Mouse (Mus musculus): ENCODE measurements around the gene Mrpl43. TPM values are rescaled to one million over a fixed set of nuclear protein-coding genes. Genes with fewer than 3 reads are reported as not detected.

Gene Mrpl43
- polyA plus RNA-seq, 1 experiment from 2014 or later: 77.8 TPM

DNA sequence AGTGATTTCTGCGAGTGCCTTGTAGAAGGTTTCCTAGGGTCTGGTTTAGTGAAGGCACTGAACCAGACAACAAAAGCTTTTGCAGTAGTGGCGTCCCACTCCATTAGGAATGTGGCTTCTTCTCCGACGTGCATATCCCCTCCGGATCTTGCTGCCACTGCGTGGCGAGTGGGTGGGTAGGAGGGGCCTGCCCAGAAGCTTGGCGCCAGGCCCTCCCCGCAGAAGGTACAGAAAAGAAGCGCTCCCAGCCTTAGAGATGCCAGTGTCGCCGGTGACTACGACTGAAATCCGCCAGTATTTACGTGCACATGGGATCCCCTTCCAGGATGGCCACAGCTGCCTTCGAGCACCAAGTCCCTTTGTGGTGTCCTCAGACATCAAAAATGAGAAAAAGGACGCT is 779 bp upstream of the Mrpl43 start:
- H3K4me3 ChIP-seq (replicated peaks; ENCODE audit: low read depth, low read length): peak overlapping the region; percentile 92
- peak overlapping the region; percentile 95 for H3K4me2 ChIP-seq (ENCODE audit: low read length)
- H3K9ac ChIP-seq (replicated peaks; ENCODE audit: low read length): peak overlapping the region; percentile 76
- ATAC-seq (ENCODE audit: low FRiP score, low TSS enrichment) (no peak), DNase-seq (no peak)
- H3K9me3 ChIP-seq (ENCODE audit: control insufficient read depth, low read length): no peaks in the 10 kb centered on the region
- H3K27me3 ChIP-seq (ENCODE audit: control insufficient read depth, insufficient read depth, low read length): no peaks in the 10 kb centered on the region
- H3K36me3 ChIP-seq (ENCODE audit: control insufficient read depth, insufficient read depth, low read length): peaks cover 50% of the 10 kb centered on the region
- peak overlapping the region; percentile 50 for H3K27ac ChIP-seq (replicated peaks; ENCODE audit: low read depth, low read length)
- H3K4me1 ChIP-seq (ENCODE audit: control insufficient read depth, insufficient read depth, low read length): peaks cover 18% of the 10 kb centered on the region
- 42% methylated on average over 17 of the region's 17 CpGs for WGBS

DNA sequence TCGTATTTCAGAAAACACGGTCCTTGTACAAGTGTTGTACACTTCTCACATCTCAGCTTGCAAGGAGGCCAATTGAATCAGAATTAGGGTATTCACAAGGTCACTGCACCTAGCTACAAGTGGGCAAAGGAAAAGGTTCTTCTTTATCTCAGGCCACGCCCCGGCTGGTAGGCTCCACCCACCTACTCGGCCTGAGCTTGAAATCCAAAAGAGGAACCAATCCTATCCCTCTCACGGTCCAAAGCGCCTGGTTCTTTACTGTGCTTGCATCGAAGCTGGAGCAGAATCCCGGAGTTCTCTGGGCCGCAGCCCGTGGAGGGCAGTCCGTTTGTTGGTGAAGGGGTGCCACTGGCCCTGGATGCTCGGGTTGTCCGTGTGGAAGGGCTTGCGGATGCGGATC is 798 bp downstream of the Mrpl43 start, which contains the start of gene Twnk:
Gene Twnk, plus strand, starts transcription at position 220 of the 400 bp plus-strand sequence.
- H3K9me3 ChIP-seq (ENCODE audit: control insufficient read depth, low read length): no peaks in the 10 kb centered on the region
- H3K36me3 ChIP-seq (ENCODE audit: control insufficient read depth, insufficient read depth, low read length): peaks cover 50% of the 10 kb centered on the region
- H3K4me3 ChIP-seq (replicated peaks; ENCODE audit: low read depth, low read length): peak within 1 kb of the TSS; percentile 92
- peak within 1 kb of the TSS; percentile 76 for H3K9ac ChIP-seq (replicated peaks; ENCODE audit: low read length)
- H3K4me2 ChIP-seq (ENCODE audit: low read length): peak within 1 kb of the TSS; percentile 95
- DNase-seq (peak; percentile 36), ATAC-seq (ENCODE audit: low FRiP score, low TSS enrichment) (no peak)
- no peaks in the 10 kb centered on the region for H3K27me3 ChIP-seq (ENCODE audit: control insufficient read depth, insufficient read depth, low read length)
- H3K4me1 ChIP-seq (ENCODE audit: control insufficient read depth, insufficient read depth, low read length): peaks cover 18% of the 10 kb centered on the region
- H3K27ac ChIP-seq (replicated peaks; ENCODE audit: low read depth, low read length): peak within 1 kb of the TSS; percentile 77
- 11% methylated on average over 16 of the region's 16 CpGs for WGBS

DNA sequence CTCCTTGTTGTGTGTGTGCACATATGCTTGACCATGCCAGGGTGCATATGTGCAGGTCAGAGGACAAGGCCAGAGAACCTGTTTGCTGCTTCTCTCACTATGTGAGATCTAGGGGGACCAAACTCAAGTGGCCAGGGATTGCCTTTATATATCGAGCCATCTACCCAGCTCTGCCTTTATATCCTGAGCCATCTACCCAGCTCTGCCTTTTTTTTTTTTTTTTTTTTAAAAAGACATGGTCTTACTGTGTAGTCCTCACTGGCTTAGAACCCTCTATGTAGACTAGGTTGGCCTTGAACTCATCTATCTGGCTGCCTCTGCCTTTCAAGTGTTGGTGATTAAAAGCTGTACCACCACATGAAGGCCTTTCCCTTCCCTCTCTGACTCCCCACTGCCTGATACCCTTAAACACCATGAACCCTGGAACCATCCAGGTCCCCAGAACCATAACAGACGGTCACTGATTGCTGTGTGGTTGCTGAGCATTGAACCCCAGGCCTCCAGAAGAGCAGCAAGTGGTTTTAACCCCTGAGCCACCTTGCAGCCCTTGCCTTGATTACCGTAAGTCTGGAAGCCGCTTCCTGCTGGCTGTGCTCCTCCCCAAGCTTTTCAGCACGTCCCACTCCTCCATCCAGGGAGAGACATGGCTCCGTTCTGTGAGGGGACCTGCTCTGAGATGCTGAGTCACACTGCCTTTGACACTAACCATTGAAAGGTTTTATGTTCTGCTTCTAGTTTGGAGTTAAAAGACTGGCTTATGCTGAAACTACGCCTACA is 2.3 kb downstream of the Mrpl43 start:
- DNase-seq: no peak
- peaks cover 18% of the 10 kb centered on the region for H3K4me1 ChIP-seq (ENCODE audit: control insufficient read depth, insufficient read depth, low read length)
- H3K9me3 ChIP-seq (ENCODE audit: control insufficient read depth, low read length): no peaks in the 10 kb centered on the region
- H3K4me2 ChIP-seq (ENCODE audit: low read length): no peak overlapping the region
- no peak overlapping the region for H3K9ac ChIP-seq (replicated peaks; ENCODE audit: low read length)
- H3K36me3 ChIP-seq (ENCODE audit: control insufficient read depth, insufficient read depth, low read length): peaks cover 57% of the 10 kb centered on the region
- no peaks in the 10 kb centered on the region for H3K27me3 ChIP-seq (ENCODE audit: control insufficient read depth, insufficient read depth, low read length)
- H3K4me3 ChIP-seq (replicated peaks; ENCODE audit: low read depth, low read length): no peak overlapping the region
- WGBS: 89% methylated on average over 7 of the region's 7 CpGs
- no peak overlapping the region for H3K27ac ChIP-seq (replicated peaks; ENCODE audit: low read depth, low read length)
- no peak for ATAC-seq (ENCODE audit: low FRiP score, low TSS enrichment)

DNA sequence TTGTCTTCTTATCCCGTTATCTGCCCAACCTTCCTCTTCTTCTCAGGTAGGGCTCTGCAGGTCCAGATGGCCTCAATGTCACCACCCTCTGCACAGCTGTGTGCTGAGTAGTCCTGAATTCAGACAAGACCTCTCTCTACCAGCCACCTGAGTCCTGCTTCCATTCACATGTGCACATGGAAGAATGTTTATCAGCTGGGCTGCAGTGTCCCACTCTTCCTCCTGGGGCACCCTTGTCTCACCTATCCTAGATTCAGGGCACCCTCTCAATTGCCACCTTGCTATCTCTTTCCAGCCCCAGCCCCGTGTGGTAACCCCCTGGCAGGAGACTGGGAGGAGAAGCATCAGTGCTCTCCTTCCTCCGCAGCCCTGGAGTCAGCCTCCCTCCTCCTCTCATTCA is 3.9 kb downstream of the Mrpl43 start:
- no peaks in the 10 kb centered on the region for H3K27me3 ChIP-seq (ENCODE audit: control insufficient read depth, insufficient read depth, low read length)
- H3K27ac ChIP-seq (replicated peaks; ENCODE audit: low read depth, low read length): no peak overlapping the region
- H3K36me3 ChIP-seq (ENCODE audit: control insufficient read depth, insufficient read depth, low read length): peaks cover 73% of the 10 kb centered on the region
- H3K4me2 ChIP-seq (ENCODE audit: low read length): no peak overlapping the region
- no peak for ATAC-seq (ENCODE audit: low FRiP score, low TSS enrichment)
- no peak overlapping the region for H3K4me3 ChIP-seq (replicated peaks; ENCODE audit: low read depth, low read length)
- WGBS: 68% methylated on average over 3 of the region's 3 CpGs
- DNase-seq: peak; percentile 16
- H3K9ac ChIP-seq (replicated peaks; ENCODE audit: low read length): no peak overlapping the region
- no peaks in the 10 kb centered on the region for H3K9me3 ChIP-seq (ENCODE audit: control insufficient read depth, low read length)
- peaks cover 14% of the 10 kb centered on the region for H3K4me1 ChIP-seq (ENCODE audit: control insufficient read depth, insufficient read depth, low read length)

DNA sequence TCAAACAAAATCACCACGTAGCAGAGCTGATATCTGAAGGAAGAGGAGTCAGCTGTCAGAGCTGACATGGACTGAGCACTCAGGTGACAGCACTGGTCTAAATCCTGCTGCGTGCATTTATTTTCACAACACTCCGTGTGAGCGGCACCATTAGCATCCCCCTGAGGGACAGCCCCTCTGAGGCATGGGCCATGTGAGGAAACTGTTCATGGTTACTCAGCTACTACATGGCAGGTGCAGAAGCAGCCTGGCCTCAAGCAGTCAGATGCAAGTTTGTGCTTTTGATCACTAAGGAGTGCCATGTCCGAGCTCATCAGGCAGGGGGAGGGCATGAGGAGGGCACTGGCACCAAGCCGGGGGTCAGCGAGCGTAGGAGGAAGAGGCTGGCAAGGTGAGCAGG is 6.6 kb downstream of the Mrpl43 start:
- H3K36me3 ChIP-seq (ENCODE audit: control insufficient read depth, insufficient read depth, low read length): peaks cover 88% of the 10 kb centered on the region
- ATAC-seq (ENCODE audit: low FRiP score, low TSS enrichment): no peak
- WGBS: 92% methylated on average over 8 of the region's 8 CpGs
- H3K9ac ChIP-seq (replicated peaks; ENCODE audit: low read length): no peak overlapping the region
- no peak overlapping the region for H3K4me3 ChIP-seq (replicated peaks; ENCODE audit: low read depth, low read length)
- no peaks in the 10 kb centered on the region for H3K27me3 ChIP-seq (ENCODE audit: control insufficient read depth, insufficient read depth, low read length)
- H3K4me2 ChIP-seq (ENCODE audit: low read length): no peak overlapping the region
- H3K27ac ChIP-seq (replicated peaks; ENCODE audit: low read depth, low read length): no peak overlapping the region
- H3K9me3 ChIP-seq (ENCODE audit: control insufficient read depth, low read length): no peaks in the 10 kb centered on the region
- no peaks in the 10 kb centered on the region for H3K4me1 ChIP-seq (ENCODE audit: control insufficient read depth, insufficient read depth, low read length)
- DNase-seq: no peak

DNA sequence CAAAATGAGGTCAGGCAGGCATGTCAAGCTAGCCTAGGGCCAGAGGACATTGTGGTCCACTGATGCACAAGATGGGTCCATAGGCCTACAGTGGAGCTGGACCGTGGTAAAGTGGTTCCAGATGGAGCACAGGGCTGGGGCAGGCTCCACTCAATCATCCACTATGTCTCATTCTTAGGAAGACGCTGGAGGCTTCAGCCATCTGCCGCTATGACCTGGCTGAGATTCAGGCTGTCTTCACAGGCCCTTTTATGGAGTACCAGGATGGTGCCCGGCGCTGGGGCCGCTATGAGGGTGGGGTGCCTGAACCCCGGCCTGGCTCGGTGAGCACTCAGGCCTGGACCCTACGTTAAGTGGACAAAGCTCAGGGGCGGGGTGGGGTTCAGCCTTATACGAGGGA is 8.5 kb downstream of the Mrpl43 start:
- no peaks in the 10 kb centered on the region for H3K27me3 ChIP-seq (ENCODE audit: control insufficient read depth, insufficient read depth, low read length)
- H3K9ac ChIP-seq (replicated peaks; ENCODE audit: low read length): no peak overlapping the region
- no peak overlapping the region for H3K4me2 ChIP-seq (ENCODE audit: low read length)
- no peak overlapping the region for H3K4me3 ChIP-seq (replicated peaks; ENCODE audit: low read depth, low read length)
- H3K27ac ChIP-seq (replicated peaks; ENCODE audit: low read depth, low read length): no peak overlapping the region
- ATAC-seq (ENCODE audit: low FRiP score, low TSS enrichment) (no peak), DNase-seq (no peak)
- peaks cover 80% of the 10 kb centered on the region for H3K36me3 ChIP-seq (ENCODE audit: control insufficient read depth, insufficient read depth, low read length)
- no peaks in the 10 kb centered on the region for H3K4me1 ChIP-seq (ENCODE audit: control insufficient read depth, insufficient read depth, low read length)
- no peaks in the 10 kb centered on the region for H3K9me3 ChIP-seq (ENCODE audit: control insufficient read depth, low read length)
- 87% methylated on average over 11 of the region's 11 CpGs for WGBS

DNA sequence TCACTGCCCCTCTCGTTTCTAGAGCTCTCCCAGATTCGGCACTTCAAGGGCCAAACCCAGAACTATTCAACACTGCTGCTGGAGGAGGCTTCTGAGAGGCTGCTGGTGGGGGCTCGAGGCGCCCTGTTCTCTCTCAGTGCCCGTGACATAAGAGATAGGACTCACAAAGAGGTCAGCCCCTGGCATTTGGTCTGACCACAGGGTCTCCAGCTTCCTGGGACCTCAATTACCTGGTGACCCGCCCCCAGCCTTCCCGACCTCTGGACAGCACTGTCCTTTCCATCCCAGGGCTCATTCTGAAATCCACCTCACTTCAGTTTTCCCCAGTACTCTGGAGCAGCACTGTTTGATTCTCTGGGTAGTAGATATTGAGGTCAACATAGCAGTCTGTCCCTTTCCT is 13.5 kb downstream of the Mrpl43 start:
- Histone ChIP-seq H3K36me3 (ENCODE audit: control insufficient read depth, insufficient read depth, low read length) (peaks cover 38% of the 10 kb centered on the region), H3K4me2 (ENCODE audit: low read length) (no peak overlapping the region), H3K4me3 (replicated peaks; ENCODE audit: low read depth, low read length) (no peak overlapping the region), H3K9me3 (ENCODE audit: control insufficient read depth, low read length) (no peaks in the 10 kb centered on the region), H3K9ac (replicated peaks; ENCODE audit: low read length) (no peak overlapping the region), H3K27ac (replicated peaks; ENCODE audit: low read depth, low read length) (no peak overlapping the region), H3K27me3 (ENCODE audit: control insufficient read depth, insufficient read depth, low read length) (no peaks in the 10 kb centered on the region), H3K4me1 (ENCODE audit: control insufficient read depth, insufficient read depth, low read length) (peaks cover 23% of the 10 kb centered on the region)
- DNase-seq (no peak), ATAC-seq (ENCODE audit: low FRiP score, low TSS enrichment) (no peak)
- WGBS: 70% methylated on average over 7 of the region's 7 CpGs

DNA sequence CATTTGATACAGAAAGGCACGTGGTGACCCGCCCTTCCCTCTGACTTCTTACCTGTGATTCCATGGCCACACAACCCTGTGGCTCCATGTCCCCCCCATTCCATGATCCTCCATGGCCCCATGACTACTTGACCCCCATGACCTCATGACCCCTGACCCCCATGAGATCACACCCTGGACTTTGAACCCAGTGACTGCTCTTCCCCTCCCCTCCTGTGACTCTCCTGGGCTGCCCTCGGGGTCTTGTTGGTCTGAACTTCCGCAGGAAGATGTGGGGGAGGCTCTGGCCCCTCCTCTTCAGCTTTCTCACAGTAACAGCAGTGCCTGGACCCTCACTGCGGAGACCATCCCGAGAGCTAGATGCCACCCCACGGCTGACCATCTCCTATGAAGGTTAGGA is 14.0 kb downstream of the Mrpl43 start:
- no peak for ATAC-seq (ENCODE audit: low FRiP score, low TSS enrichment)

DNA sequence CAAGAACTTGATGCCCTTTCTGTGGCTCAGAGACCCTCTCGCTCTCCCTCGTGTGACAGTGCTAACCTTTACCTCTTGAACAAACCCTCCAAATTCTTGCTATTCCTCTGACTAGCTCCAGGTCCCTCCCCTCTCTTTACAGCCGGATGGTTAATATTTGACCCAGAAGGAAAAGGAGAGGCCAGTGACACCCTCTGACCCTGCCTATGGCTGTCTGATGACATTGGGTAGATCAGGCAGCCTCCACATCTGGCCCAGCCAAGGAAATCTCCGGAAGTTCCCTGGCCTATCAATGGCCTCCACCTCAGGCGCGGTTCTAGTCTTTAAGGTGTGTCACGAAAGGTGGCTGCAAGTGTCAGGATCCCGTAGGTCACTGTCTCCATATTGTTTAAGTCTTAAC is 15.2 kb downstream of the Mrpl43 start:
- Histone ChIP-seq H3K27me3 (ENCODE audit: control insufficient read depth, insufficient read depth, low read length) (no peaks in the 10 kb centered on the region), H3K9me3 (ENCODE audit: control insufficient read depth, low read length) (no peaks in the 10 kb centered on the region), H3K4me2 (ENCODE audit: low read length) (peak overlapping the region; percentile 70), H3K27ac (replicated peaks; ENCODE audit: low read depth, low read length) (no peak overlapping the region), H3K36me3 (ENCODE audit: control insufficient read depth, insufficient read depth, low read length) (peaks cover 21% of the 10 kb centered on the region), H3K4me1 (ENCODE audit: control insufficient read depth, insufficient read depth, low read length) (peaks cover 23% of the 10 kb centered on the region), H3K9ac (replicated peaks; ENCODE audit: low read length) (0 out of 2 replicates have a peak overlapping the region, but pooled peaks have one; percentile 84), H3K4me3 (replicated peaks; ENCODE audit: low read depth, low read length) (no peak overlapping the region)
- DNase-seq (no peak), ATAC-seq (ENCODE audit: low FRiP score, low TSS enrichment) (no peak)
- WGBS: 89% methylated on average over 8 of the region's 8 CpGs

More for the DNA sequence above, 14.0 kb downstream of the Mrpl43 start:
- no peak overlapping the region for H3K9ac ChIP-seq (replicated peaks; ENCODE audit: low read length)
- no peak overlapping the region for H3K4me3 ChIP-seq (replicated peaks; ENCODE audit: low read depth, low read length)
- WGBS: 60% methylated on average over 7 of the region's 7 CpGs
- peaks cover 23% of the 10 kb centered on the region for H3K4me1 ChIP-seq (ENCODE audit: control insufficient read depth, insufficient read depth, low read length)
- no peak overlapping the region for H3K4me2 ChIP-seq (ENCODE audit: low read length)
- H3K36me3 ChIP-seq (ENCODE audit: control insufficient read depth, insufficient read depth, low read length): peaks cover 33% of the 10 kb centered on the region
- no peaks in the 10 kb centered on the region for H3K27me3 ChIP-seq (ENCODE audit: control insufficient read depth, insufficient read depth, low read length)
- H3K9me3 ChIP-seq (ENCODE audit: control insufficient read depth, low read length): no peaks in the 10 kb centered on the region
- DNase-seq: no peak
- H3K27ac ChIP-seq (replicated peaks; ENCODE audit: low read depth, low read length): no peak overlapping the region

Measured in midbrain, embryonic 14.5 days (tissue).